Mouse (Mus musculus) thymus, postnatal 36 days (tissue): ENCODE measurements at regions not wholly inside any gene's neighbourhood (a gene's known extent, or its start where the extent isn't known, plus 50 kb on each side); places are given as distances from the start of the nearest gene placed in this dataset.
A peak's percentile ranks its signal among the peaks of the same experiment; 100 is the strongest.

Experiments used
- DNase-seq, 2 experiments: peaks; one replicate each; pipeline ENCODE4 v3.0.0; 2022; ENCODE audit warnings: mixed read lengths in 2 of 2

DNA sequence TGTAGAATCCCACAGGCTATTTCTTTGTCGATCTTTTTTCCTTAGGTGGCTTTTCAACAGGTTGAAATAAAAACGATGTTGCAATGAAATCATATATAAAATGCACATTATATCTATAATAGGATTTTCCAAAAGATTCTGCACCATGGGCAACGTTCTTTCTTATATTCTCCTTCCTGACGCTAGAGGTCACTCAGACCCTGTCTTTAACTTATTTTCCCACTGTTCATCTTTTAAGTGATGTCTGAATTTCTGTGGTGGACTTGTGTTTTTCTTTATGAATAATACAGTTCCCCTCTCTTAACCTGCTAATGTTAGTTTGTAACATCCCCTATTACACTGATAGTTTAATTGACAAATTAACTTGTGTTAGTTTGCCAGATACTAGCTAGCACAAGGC lies 86.5 kb upstream of the Got2 start:
- DNase-seq = no peak

DNA sequence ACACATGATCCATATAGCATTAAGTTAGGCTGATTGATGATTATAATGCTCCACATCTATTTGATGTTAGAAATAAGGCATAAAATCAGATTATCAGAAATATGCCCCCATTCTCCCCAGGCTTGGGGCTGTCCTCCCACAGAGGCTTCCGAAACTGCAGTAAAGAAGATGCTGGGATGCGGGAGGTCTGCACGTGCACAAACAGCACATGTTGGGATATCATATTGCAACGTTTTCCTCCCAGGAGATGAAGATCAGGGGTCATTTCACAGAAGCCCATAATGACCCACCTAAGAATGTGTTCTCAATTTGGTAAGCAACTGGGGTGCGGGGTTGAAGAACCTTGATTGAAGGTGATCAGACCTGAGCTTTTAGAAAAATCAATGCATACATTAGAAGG lies 85.9 kb upstream of the Got2 start:
- DNase-seq = no peak

DNA sequence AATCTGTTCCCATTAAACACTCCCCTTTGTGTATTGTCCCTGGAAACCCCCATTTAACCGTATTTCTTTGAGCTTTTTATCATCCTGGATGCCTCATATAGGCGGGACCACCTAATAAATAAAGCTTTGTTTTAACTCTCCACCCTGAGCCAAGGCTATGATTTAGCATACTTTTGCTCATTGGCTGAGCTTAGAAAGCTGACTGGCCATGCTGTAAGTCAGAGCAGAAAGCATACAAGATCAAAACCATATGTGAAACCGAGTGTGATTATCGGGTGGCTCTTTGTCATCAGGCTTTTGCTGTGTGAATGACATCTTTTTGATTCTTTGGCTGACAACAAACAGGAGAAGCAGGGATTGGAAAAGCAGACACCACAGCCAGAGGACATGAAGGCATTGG lies 85.2 kb upstream of the Got2 start:
- DNase-seq = no peak

DNA sequence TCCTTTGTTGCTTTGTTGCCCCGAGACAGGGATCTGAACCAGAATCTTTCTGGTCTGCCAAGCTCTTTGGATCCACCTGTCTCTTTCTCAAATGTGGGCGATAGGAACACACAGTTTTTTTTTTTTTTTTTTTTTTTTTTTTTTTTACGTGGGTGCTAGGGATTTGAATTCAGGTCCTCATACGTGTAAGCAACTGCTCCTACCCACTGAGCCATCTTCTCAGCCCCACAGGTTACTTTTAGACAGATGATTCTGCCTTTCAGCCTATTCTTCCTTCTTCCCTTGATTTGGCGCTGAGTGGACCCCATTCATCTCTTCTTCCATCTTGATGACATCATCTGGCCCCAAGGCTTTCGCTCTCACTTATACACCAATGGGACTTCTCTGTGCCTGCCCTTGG lies 80.5 kb upstream of the Got2 start:
- no peak for DNase-seq

DNA sequence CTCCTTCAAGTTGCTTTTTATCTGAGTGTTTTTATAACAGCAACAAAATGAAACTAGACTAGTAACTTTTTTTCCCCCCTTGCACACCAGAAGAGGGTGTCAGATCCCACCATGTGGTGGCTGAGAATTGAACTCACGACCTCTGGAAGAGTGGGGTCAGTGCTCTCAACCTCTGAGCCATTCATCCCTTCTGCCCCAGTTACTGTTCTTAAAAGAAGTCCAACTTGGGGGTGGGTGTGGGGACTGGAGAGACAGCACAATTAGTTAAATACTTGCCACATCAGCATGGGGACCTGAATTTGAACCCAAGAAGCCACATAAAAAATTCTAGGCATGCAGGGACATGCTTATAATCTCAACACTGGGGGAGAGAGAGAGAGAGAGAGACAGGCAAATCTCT lies 78.1 kb upstream of the Got2 start:
- DNase-seq = no peak

DNA sequence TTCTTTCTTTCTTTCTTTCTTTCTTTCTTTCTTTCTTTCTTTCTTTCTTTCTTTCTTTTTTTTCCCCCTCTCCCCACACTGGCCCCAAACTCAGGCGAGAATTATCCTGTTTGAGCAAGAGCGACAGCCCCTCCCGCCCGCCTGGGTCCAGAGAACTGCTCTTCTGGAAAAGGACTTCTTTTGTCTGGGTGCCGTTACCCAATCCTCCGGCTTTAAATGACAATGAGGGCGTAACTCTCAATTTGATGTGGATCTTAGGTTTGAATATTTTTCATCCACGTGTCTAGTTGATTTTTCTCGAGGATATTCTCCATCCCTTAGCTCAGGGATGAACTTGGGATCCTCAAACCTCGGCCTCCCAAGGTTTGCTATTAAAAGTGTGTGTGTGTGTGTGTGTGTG lies 63.9 kb upstream of the Got2 start:
- DNase-seq = no peak

DNA sequence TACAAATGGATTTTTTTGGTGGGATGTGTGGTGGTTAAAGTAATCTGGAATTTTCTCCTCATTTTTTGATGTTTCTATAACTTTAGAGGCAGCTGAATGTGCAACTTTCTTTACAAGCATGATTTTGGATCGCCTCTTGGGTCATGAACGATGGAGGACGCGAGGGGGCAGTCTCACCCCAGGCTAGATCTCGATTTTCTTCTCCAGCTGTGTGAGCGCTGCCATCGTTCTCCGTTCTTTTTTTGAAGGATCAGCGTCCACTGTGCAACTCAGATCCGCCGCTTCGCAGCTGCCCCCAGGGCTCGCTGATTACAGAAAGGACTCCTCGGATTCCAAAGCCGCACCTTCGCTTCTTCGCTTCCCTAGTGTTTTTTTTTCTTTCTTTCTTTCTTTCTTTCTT lies 63.4 kb upstream of the Got2 start:
- DNase-seq = peak; percentile 8 to 13
